Mouse (Mus musculus): ENCODE measurements around the gene Dhrs7c.
A peak's percentile ranks its signal among the peaks of the same experiment; 100 is the strongest.

Gene Dhrs7c

GRCm38 (mm10) chr11:67839810-67840209, 41.8 kb downstream of the Dhrs7c start:
- DNase-seq (ENCODE audit: low read depth) = no peak

GRCm38 (mm10) chr11:67845193-67845592, 47.2 kb downstream of the Dhrs7c start:
- no peak for DNase-seq (ENCODE audit: low read depth)

DNA sequence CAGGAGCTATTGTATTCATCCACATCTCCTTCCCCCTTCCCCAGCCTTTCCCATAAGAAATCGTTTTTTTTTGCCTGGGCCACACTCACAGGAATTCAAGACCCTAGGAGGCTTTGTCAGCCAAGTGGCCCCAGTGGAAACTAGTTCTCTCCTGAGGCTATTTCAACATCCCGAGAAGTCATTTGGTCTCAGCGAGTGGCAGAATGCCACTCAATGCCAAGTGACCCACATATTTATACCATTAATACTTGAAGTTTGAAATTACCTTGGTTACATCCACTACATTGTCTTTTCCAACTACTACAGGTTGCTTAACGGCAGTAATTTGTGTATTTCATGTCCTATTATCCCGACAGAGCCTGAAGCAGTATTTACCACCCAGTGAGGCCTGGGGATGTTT, 53.8 kb downstream of the Dhrs7c start:
- no peak for DNase-seq (ENCODE audit: low read depth)

DNA sequence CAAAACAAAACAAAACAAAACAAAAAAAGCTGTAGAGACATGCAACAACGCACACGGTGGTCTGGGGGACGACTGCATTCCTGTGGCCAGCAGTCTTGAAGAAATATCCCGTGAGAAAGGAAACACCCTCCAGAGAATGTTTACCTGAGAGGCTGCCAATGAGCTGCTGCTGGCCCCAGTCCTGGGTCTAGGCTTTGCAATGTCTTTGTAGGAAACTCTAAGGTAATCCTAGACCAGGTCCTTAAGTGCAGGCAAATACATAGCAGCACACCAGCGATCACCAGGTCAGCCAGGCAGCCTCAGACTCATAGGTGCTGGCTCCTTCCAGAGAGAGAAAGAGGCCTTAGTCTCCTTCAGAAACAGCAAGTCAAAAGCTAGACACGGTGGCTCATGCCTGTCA, 56.0 kb downstream of the Dhrs7c start:
- no peak for DNase-seq (ENCODE audit: low read depth)

- DNase-seq (ENCODE audit: low read depth) = peak; percentile 12
Observed at GRCm38 (mm10) chr11:67855035-67855434, 57.0 kb downstream of the Dhrs7c start.

DNA sequence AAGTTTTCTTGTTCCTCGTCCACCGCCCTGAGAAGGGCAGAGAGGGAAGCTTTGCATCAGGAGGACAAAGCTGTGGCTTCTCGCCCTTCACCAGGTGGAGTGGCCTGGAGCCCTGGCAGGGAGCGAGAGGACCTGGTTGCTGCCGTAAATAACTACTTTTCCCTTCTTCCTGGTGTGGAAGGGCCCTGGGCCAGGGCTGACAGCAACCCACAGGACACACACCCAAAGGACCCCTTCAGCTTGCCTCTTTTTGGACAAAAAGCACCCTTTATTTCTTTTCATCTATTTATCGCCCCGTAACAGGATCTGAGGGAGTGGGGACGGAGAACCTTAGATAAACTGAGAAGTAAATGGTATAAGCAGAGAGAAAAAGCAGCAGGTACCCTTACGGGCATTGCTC, 60.5 kb downstream of the Dhrs7c start:
- DNase-seq (ENCODE audit: low read depth) = no peak

DNA sequence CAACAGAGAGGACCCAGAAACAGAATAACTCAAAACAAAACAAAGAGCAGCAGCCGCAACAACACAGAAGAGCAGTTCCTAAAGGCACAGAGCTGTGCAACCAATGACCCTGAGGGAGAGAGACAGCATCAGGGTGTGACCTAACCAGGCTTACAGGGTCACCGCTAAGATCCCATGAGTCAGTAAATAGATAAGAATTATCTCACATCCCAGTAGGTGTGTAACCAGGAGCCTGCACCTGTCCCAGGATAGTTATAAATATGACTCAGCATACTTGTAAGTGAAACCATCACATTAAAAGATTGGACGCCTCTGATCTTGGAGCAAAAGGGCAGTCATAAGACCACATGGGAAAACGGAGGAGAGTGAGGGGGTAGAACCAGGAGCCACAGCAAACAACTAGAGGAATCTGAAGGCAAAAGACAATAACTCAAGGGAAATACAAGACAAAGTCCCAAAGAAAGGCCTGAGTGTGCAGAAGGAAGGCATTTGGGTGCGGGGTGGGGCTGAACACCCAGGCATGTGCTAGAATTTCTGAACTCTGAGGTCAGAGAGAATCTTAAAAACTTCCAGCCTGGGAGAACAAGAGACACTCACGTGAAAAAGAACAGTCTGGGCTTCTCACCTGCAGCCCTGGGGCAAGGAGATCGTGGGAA, 62.9 kb downstream of the Dhrs7c start:
- DNase-seq (ENCODE audit: low read depth) = no peak

GRCm38 (mm10) chr11:67861399-67861838, 63.4 kb downstream of the Dhrs7c start:
- DNase-seq (ENCODE audit: low read depth) = no peak

DNA sequence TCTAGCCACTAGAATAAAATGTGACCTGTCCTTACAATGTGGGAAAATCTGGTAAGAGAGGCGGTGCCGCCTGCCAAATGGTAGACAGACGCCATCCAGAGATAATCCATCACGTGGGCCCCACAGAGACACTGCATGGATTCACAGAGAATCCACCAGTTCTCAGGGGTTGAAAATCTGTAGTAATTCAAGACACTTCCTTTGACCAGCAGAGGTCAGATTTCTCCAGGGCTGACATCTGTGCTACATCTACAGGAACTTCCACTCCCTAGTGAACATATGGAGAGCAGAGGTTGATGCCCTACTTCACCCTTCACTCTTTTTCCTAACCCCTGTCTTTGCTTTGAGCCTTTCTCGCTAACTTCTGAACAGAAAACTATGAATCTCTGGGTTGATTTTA, 67.1 kb downstream of the Dhrs7c start:
- no peak for DNase-seq (ENCODE audit: low read depth)
